Mouse (Mus musculus) forebrain, embryonic 12.5 days (tissue): Measurements from ENCODE around the gene Efnb1. TPM values are rescaled to one million over a fixed set of nuclear protein-coding genes. Genes with fewer than 3 reads are reported as not detected.
A peak's percentile ranks its signal among the peaks of the same experiment; 100 is the strongest.

Experiments used
- ATAC-seq: fragments of 200-750 bp; cut with Nextera tagmentation; 2 replicates; pipeline ENCODE4 v1.8.0; 2017; ENCODE audit warnings: moderate TSS enrichment; ENCODE audit not compliant: low FRiP score
- H3K27ac ChIP-seq: fragments of 300-500 bp; sonication (generic); 2 replicates; pipeline ENCODE4 v1.5.1; 2016; ENCODE audit warnings: mild to moderate bottlenecking
- H3K27me3 ChIP-seq: fragments of 300-500 bp; sonication (generic); 2 replicates; pipeline ENCODE4 v1.6.1; 2016; ENCODE audit warnings: mild to moderate bottlenecking
- H3K36me3 ChIP-seq: fragments of 300-500 bp; sonication (generic); replicated peaks from 2 replicates; pipeline ENCODE4 v1.6.1; 2016; ENCODE audit warnings: mild to moderate bottlenecking
- H3K4me1 ChIP-seq: fragments of 300-500 bp; sonication (generic); 2 replicates; pipeline ENCODE4 v1.6.1; 2016
- H3K4me2 ChIP-seq: fragments of 300-500 bp; sonication (generic); 2 replicates; pipeline ENCODE4 v1.6.1; 2016; ENCODE audit warnings: mild to moderate bottlenecking, moderate library complexity
- H3K4me3 ChIP-seq: fragments of 300-500 bp; sonication (generic); replicated peaks from 2 replicates; pipeline ENCODE4 v1.5.1; 2016; ENCODE audit warnings: mild to moderate bottlenecking
- H3K9ac ChIP-seq: fragments of 300-500 bp; sonication (generic); 2 replicates; pipeline ENCODE4 v1.6.1; 2016; ENCODE audit warnings: mild to moderate bottlenecking
- H3K9me3 ChIP-seq: fragments of 300-500 bp; sonication (generic); 2 replicates; pipeline ENCODE4 v1.6.1; 2016
- WGBS: fragments of 180-500 bp; shearing (Covaris S2); methylation state at CpG from one replicate; pipeline ENCODE4 v1.1.7; 2016; 5-methylcytosine and 5-hydroxymethylcytosine counted together
- polyA plus RNA-seq: library from polyadenylated mRNA; unstranded; fragments of >200 nt; fragmentation: Nextera tagmentation; extraction: Ambion mirVana; gene quantifications from 2 replicates; pipeline ENCODE4 v1.2.1, GENCODE M21; 2016

Gene Efnb1
- polyA plus RNA-seq, 1 experiment from 2014 or later, result 99.2 TPM

- Histone ChIP-seq H3K9me3 (no peaks in the 10 kb centered on the region), H3K4me3 (peak overlapping the region; percentile 79), H3K27ac (peak overlapping the region; percentile 91), H3K9ac (peak overlapping the region; percentile 94), H3K27me3 (peaks cover 41% of the 10 kb centered on the region), H3K4me2 (peak overlapping the region; percentile 82), H3K4me1 (peaks cover 71% of the 10 kb centered on the region), H3K36me3 (peaks cover 17% of the 10 kb centered on the region)
- 0 out of 2 replicates have a peak, but pooled peaks have one; percentile 15 for ATAC-seq
Observed at GRCm38 (mm10) chrX:99141900-99142299, 6.0 kb downstream of the Efnb1 start.

DNA sequence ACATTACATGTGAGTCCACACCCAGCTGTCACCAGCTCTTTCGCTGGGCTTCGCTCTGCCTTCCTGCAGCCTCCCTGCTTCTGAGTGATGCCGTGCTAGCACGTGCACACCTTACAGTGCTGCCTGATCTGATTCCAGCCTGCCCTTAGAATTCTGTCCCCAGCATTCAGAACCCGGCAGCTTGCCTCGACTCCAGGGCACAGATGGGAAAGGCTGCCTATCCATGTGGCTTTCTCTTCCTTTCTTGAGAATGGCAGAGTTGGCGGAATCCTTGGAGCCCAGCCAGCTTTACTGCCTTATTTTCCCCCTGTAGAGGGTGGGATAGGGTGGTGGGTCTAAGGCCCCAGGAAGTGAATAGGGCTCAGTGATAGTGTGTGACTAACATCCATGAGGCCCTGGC is 9.6 kb downstream of the Efnb1 start:
- no peak for ATAC-seq
- no peaks in the 10 kb centered on the region for H3K9me3 ChIP-seq
- 75% methylated on average over 7 of the region's 7 CpGs for WGBS
- peak overlapping the region; percentile 40; the same call in 1 of the 2 replicates for H3K9ac ChIP-seq
- no peak overlapping the region for H3K4me3 ChIP-seq
- H3K27me3 ChIP-seq, result peaks cover 49% of the 10 kb centered on the region; the same call in 1 of the 2 replicates
- H3K27ac ChIP-seq, result peak overlapping the region; percentile 88
- peaks cover 93% of the 10 kb centered on the region for H3K4me1 ChIP-seq
- peaks cover 41% of the 10 kb centered on the region for H3K36me3 ChIP-seq
- peak overlapping the region; percentile 13; the same call in 1 of the 2 replicates for H3K4me2 ChIP-seq

GRCm38 (mm10) chrX:99148061-99148905 is 12.4 kb downstream of the Efnb1 start:
- peaks cover 61% of the 10 kb centered on the region for H3K27me3 ChIP-seq
- WGBS, result 38% methylated on average over 9 of the region's 11 CpGs
- no peaks in the 10 kb centered on the region for H3K9me3 ChIP-seq
- ATAC-seq, result peak; percentile 54; the same call in 1 of the 2 replicates
- H3K9ac ChIP-seq, result peak overlapping the region; percentile 33; the same call in 1 of the 2 replicates
- no peak overlapping the region for H3K4me3 ChIP-seq
- H3K4me2 ChIP-seq, result no peak overlapping the region
- H3K4me1 ChIP-seq, result peaks cover 93% of the 10 kb centered on the region
- peaks cover 42% of the 10 kb centered on the region for H3K36me3 ChIP-seq
- H3K27ac ChIP-seq, result peak overlapping the region; percentile 88

DNA sequence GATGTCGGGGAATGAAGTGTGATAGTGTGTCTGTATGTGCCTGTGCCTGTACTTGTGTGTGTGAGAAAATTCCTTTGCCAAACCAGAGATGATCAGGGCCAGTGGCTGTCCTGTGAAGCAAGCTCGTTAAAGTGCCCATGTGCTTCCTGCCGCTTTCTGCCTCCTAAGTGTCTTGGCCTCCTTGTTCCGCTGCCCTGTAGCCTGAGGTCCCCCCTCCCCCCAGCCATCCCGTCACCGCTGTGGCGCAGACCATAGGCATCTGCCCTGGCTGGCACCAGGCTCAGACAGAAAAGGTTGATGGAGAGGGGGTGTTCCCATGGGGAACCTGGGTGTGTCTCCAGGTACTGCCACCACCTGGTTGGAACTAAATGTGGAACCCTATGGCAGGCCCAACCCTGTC is 13.1 kb downstream of the Efnb1 start:
- H3K4me1 ChIP-seq, result peaks cover 95% of the 10 kb centered on the region
- H3K36me3 ChIP-seq, result peaks cover 42% of the 10 kb centered on the region
- H3K4me3 ChIP-seq, result no peak overlapping the region
- no peaks in the 10 kb centered on the region for H3K9me3 ChIP-seq
- H3K27ac ChIP-seq, result peak overlapping the region; percentile 81; the same call in 1 of the 2 replicates
- 44% methylated on average over 7 of the region's 7 CpGs for WGBS
- no peak overlapping the region for H3K9ac ChIP-seq
- H3K27me3 ChIP-seq, result peaks cover 62% of the 10 kb centered on the region
- no peak overlapping the region for H3K4me2 ChIP-seq
- no peak for ATAC-seq

- Histone ChIP-seq H3K9me3 (no peaks in the 10 kb centered on the region), H3K4me3 (no peak overlapping the region), H3K4me2 (no peak overlapping the region), H3K4me1 (peaks cover 88% of the 10 kb centered on the region), H3K27ac (peak overlapping the region; percentile 81), H3K27me3 (peaks cover 58% of the 10 kb centered on the region), H3K9ac (no peak overlapping the region), H3K36me3 (peaks cover 42% of the 10 kb centered on the region)
- ATAC-seq, result no peak
- WGBS, result 60% methylated on average over 2 of the region's 2 CpGs
Observed at GRCm38 (mm10) chrX:99149900-99150299, 14.0 kb downstream of the Efnb1 start.

DNA sequence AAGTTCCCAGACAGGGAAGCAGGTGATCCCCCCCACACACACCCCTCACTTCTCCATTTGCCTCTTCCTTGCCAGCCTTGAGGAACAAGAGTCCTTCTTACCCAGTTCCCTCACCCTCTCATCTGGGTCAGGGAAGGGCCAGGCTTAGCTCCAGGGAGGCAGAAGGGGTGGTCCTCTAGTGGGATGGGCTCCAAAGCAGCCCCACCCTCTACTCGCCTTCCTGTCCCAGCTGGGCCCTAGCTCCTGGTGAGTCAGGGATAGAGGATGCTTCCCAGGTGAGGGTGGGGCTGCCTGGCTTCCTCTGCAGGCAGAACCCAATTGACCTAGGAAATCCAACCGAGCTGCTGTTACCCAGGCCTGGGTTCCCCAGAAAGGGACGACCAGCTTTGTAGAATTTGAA is 14.8 kb downstream of the Efnb1 start:
- Histone ChIP-seq H3K27me3 (peaks cover 57% of the 10 kb centered on the region), H3K36me3 (peaks cover 35% of the 10 kb centered on the region), H3K4me1 (peaks cover 80% of the 10 kb centered on the region), H3K4me3 (no peak overlapping the region), H3K9me3 (no peaks in the 10 kb centered on the region), H3K4me2 (no peak overlapping the region), H3K9ac (no peak overlapping the region), H3K27ac (peak overlapping the region; percentile 81)
- ATAC-seq, result no peak
- 61% methylated on average over 3 of the region's 3 CpGs for WGBS

DNA sequence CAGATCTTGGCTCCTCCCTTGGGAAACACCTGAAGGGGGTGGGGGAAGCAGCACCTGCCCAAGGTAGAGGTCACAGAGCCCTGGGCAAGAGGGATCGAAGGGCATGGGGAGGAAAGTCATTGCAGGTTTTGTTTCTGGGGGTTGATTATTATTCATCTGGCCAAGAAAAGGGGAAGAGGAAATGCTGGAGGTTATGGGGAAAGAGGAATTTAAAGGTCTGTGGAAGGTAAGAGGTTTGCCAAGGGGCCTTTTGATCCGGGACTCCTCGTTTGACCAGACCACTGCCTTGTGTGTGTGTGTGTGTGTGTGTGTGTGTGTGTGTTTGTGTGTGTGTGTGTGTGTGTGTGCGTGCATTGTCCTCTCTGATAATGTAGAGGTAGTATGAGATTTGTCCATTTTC is 15.5 kb downstream of the Efnb1 start:
- peak overlapping the region; percentile 81 for H3K27ac ChIP-seq
- 47% methylated on average over 4 of the region's 4 CpGs for WGBS

GRCm38 (mm10) chrX:99152141-99152540 is 16.2 kb downstream of the Efnb1 start:
- no peak overlapping the region for H3K4me2 ChIP-seq
- peaks cover 47% of the 10 kb centered on the region for H3K27me3 ChIP-seq
- no peak overlapping the region for H3K4me3 ChIP-seq
- ATAC-seq, result 0 out of 2 replicates have a peak, but pooled peaks have one; percentile 18
- WGBS, result 20% methylated on average over 3 of the region's 3 CpGs
- no peaks in the 10 kb centered on the region for H3K9me3 ChIP-seq
- peaks cover 67% of the 10 kb centered on the region for H3K4me1 ChIP-seq
- H3K36me3 ChIP-seq, result peaks cover 22% of the 10 kb centered on the region
- H3K9ac ChIP-seq, result no peak overlapping the region
- peak overlapping the region; percentile 81 for H3K27ac ChIP-seq

More for the DNA sequence above, 15.5 kb downstream of the Efnb1 start:
- H3K27me3 ChIP-seq, result peaks cover 53% of the 10 kb centered on the region
- no peak overlapping the region for H3K4me2 ChIP-seq
- H3K36me3 ChIP-seq, result peaks cover 30% of the 10 kb centered on the region
- H3K4me1 ChIP-seq, result peaks cover 74% of the 10 kb centered on the region
- no peaks in the 10 kb centered on the region for H3K9me3 ChIP-seq
- no peak overlapping the region for H3K9ac ChIP-seq
- H3K4me3 ChIP-seq, result no peak overlapping the region
- no peak for ATAC-seq

DNA sequence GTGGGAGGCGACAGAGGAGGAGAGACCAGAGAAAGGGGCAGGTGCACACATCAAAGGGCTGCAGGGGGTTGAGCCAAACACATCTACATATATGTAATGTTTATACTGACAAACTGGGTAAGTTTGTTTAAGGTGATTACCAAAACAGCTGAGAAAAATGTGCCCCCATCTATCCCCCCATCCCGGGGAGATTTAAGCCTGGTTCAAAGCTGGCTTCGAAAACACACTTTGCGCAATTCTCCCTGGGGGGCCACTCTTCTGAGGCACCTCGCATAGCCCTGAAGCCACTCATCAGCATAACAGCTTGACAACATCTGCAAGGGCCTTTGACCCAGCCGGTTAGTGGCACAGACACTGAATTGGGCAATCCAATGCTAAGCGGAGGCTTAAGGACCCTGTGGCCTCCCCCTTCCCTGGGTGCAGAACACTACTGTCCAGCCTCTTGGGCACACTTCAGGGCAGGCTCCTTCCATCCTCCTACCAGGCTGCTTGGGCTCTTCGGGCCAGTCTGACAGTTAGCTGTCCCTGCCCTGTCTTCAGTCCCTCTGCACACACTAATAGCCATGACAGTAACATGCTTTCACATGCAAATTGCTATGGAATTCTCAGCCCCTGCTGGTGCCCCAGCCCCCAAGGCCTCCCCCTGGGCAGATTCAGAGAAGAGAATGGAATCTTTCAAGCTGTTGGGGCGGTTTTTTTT is 16.8 kb downstream of the Efnb1 start:
- Histone ChIP-seq H3K27ac (peak overlapping the region; percentile 81), H3K9ac (no peak overlapping the region), H3K4me1 (peaks cover 61% of the 10 kb centered on the region), H3K4me3 (no peak overlapping the region), H3K4me2 (no peak overlapping the region; the same call in 1 of the 2 replicates), H3K27me3 (peaks cover 43% of the 10 kb centered on the region), H3K36me3 (peaks cover 17% of the 10 kb centered on the region; the same call in 1 of the 2 replicates), H3K9me3 (no peaks in the 10 kb centered on the region)
- ATAC-seq, result peak; percentile 45
- 15% methylated on average over 9 of the region's 9 CpGs for whole genome bisulfite sequencing

DNA sequence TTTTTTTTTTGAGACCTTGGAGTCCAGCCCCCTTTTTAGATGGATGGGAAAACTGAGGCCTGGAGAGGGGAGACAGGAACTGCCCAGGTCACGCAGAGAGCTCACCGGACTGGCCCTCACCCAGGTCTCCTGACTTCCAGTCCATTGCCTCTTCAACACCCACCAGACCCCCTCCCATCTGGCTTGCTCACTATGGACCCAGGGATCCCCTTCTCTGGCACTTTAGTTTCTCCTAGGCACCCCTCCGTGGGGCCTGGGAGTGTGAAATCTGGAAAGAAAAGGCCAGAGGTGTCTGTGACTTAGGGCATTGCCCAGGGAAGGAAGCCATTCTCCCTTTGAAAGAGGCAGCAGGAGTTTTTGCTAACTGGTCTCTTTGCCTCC is 17.3 kb downstream of the Efnb1 start:
- Histone ChIP-seq H3K9ac (no peak overlapping the region), H3K4me2 (no peak overlapping the region), H3K4me3 (no peak overlapping the region), H3K9me3 (no peaks in the 10 kb centered on the region), H3K4me1 (peaks cover 56% of the 10 kb centered on the region), H3K27me3 (peaks cover 45% of the 10 kb centered on the region), H3K27ac (peak overlapping the region; percentile 81), H3K36me3 (peaks cover 17% of the 10 kb centered on the region; the same call in 1 of the 2 replicates)
- ATAC-seq, result no peak; the same call in 1 of the 2 replicates
- WGBS, result 10% methylated on average over 3 of the region's 3 CpGs

- 87% methylated on average over 5 of the region's 5 CpGs for WGBS
- H3K27ac ChIP-seq, result no peak overlapping the region
- no peak overlapping the region for H3K9ac ChIP-seq
- H3K4me2 ChIP-seq, result no peak overlapping the region
- peaks cover 56% of the 10 kb centered on the region for H3K27me3 ChIP-seq
- H3K4me3 ChIP-seq, result no peak overlapping the region
- peaks cover 10% of the 10 kb centered on the region; the same call in 1 of the 2 replicates for H3K36me3 ChIP-seq
- peaks cover 47% of the 10 kb centered on the region for H3K4me1 ChIP-seq
- ATAC-seq, result no peak
- no peaks in the 10 kb centered on the region for H3K9me3 ChIP-seq
Observed at GRCm38 (mm10) chrX:99154358-99154757, 18.4 kb downstream of the Efnb1 start.

DNA sequence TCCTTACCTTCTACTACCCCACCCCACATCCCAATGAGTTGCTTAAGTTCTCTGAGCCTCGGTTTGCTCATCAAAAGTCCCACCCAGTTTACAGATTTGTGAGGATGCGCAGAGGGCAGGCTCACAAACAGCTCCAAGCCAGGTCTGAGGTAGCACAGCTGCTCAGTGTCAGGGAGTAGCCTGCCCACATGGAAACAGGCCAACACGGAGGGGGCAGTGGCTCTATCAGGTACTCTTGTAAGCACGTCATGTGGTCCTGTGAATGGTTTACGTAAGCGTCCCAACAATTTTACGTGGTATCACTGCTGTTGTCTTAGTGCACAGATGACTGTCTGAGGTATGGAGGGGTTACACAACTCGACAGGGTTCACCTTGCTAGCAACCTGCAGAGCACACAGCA is 23.1 kb downstream of the Efnb1 start:
- Histone ChIP-seq H3K4me3 (no peak overlapping the region), H3K4me1 (peaks cover under 1% of the 10 kb centered on the region), H3K27ac (no peak overlapping the region), H3K9ac (no peak overlapping the region), H3K36me3 (no peaks in the 10 kb centered on the region), H3K27me3 (peaks cover 51% of the 10 kb centered on the region), H3K9me3 (no peaks in the 10 kb centered on the region), H3K4me2 (no peak overlapping the region)
- 85% methylated on average over 8 of the region's 8 CpGs for WGBS
- ATAC-seq, result no peak
